Mouse (Mus musculus): ENCODE results near the gene Gm28635.

Gm28635 gene

GRCm38 (mm10) chr2:84585700-84586099 is 92.1 kb downstream of the Gm28635 start:
- DNase-seq (ENCODE audit: low spot score), result no peak

- DNase-seq (ENCODE audit: low spot score), result no peak
Observed at GRCm38 (mm10) chr2:84582286-84582685, 95.6 kb downstream of the Gm28635 start.

- DNase-seq (ENCODE audit: low spot score), result no peak
Observed at GRCm38 (mm10) chr2:84581208-84581607, 96.6 kb downstream of the Gm28635 start.

GRCm38 (mm10) chr2:84579311-84579710 is 98.5 kb downstream of the Gm28635 start:
- DNase-seq (ENCODE audit: low spot score), result no peak

GRCm38 (mm10) chr2:84574130-84574529 is 103.7 kb downstream of the Gm28635 start:
- no peak for DNase-seq (ENCODE audit: low spot score)

GRCm38 (mm10) chr2:84556888-84557514 is 120.8 kb downstream of the Gm28635 start:
- DNase-seq (ENCODE audit: low spot score), result no peak
